Mouse (Mus musculus): ENCODE data around the gene Sec14l1. TPM values are rescaled to one million over a fixed set of nuclear protein-coding genes. Genes with fewer than 3 reads are reported as not detected.

The Sec14l1 gene
- polyA plus RNA-seq, 1 experiment from 2014 or later, result 25.4 TPM

DNA sequence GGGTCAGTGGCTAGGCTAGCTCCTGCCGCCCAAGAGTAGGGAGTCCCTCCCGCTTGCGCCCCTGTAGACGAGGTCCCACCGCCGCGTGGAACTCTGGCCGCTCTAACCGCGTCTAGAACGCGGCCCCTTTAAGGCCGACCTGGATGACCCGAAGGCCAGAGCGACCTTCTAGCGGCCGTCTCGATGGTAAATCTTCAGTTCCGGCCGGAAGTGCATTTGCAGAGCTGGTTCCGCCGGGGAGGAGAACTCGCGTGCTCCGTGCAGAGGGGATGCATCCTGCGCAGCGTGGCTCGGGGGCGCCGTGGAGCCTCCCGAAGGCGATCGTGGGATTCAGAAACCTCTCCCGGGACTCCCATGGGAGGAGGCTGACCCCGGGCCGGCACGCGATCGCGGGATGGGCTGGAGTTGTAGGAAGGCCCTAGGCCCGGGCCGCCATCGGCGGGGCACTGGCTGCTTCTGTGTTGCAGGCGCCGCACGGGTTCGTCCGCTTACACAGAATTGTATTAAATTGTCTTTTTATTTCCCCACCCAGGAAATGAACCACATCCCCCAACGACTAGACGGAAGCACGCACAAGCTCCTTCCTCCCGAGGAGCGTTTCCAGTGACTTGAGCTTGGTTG is 38.3 kb upstream of the Sec14l1 start:
- H3K4me2 ChIP-seq (ENCODE audit: low read depth, low read length), result peak overlapping the region; percentile 77
- H3K27ac ChIP-seq (replicated peaks; ENCODE audit: low read depth, low read length), result peak overlapping the region; percentile 15; the same call in 1 of the 2 replicates
- DNase-seq (ENCODE audit: low spot score), result peak; percentile 95
- peaks cover 5% of the 10 kb centered on the region for H3K36me3 ChIP-seq (replicated peaks; ENCODE audit: control insufficient read depth, insufficient read depth, low read depth, low read length)
- no peaks in the 10 kb centered on the region; the same call in 1 of the 2 replicates for H3K4me1 ChIP-seq (ENCODE audit: control insufficient read depth, insufficient read depth, low read length)
- ATAC-seq (replicated peaks; ENCODE audit: insufficient number of reproducible peaks, low FRiP score, low TSS enrichment, low read depth), result peak; percentile 45; the same call in 1 of the 2 replicates
- under 1% methylated on average over 54 of the region's 54 CpGs for WGBS
- no peaks in the 10 kb centered on the region for H3K9me3 ChIP-seq (replicated peaks; ENCODE audit: control insufficient read depth, low read length)
- H3K27me3 ChIP-seq (ENCODE audit: control insufficient read depth, insufficient read depth, low read length), result no peaks in the 10 kb centered on the region
- H3K4me3 ChIP-seq (ENCODE audit: low read depth, low read length), result peak overlapping the region; percentile 74
- peak overlapping the region; percentile 84 for H3K9ac ChIP-seq (replicated peaks; ENCODE audit: low read length)

DNA sequence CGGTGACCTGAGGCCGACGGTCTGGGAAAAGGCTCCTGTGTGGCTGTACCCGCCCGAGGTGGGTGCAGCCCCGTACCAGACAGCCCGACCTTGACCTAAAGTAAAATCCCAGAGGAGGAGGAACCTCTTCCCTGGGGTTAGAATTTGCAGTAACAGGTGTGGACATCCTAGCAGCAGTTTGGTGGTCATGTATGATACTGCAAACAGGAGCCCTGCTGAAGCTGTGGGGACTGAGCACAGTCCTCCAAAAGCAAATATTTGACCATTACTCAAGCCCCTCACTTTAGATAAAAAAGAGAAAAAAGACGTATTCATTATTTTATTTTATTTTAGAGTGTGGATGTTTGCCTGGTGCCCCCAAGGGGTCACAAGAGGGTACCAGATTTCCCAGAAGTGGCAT is 37.7 kb upstream of the Sec14l1 start:
- Histone ChIP-seq H3K4me2 (ENCODE audit: low read depth, low read length) (peak overlapping the region; percentile 76), H3K9ac (replicated peaks; ENCODE audit: low read length) (peak overlapping the region; percentile 84), H3K4me1 (ENCODE audit: control insufficient read depth, insufficient read depth, low read length) (no peaks in the 10 kb centered on the region; the same call in 1 of the 2 replicates), H3K36me3 (replicated peaks; ENCODE audit: control insufficient read depth, insufficient read depth, low read depth, low read length) (peaks cover 5% of the 10 kb centered on the region), H3K27me3 (ENCODE audit: control insufficient read depth, insufficient read depth, low read length) (no peaks in the 10 kb centered on the region), H3K27ac (replicated peaks; ENCODE audit: low read depth, low read length) (no peak overlapping the region), H3K9me3 (replicated peaks; ENCODE audit: control insufficient read depth, low read length) (no peaks in the 10 kb centered on the region), H3K4me3 (ENCODE audit: low read depth, low read length) (peak overlapping the region; percentile 74)
- WGBS, result 2% methylated on average over 8 of the region's 8 CpGs
- DNase-seq (ENCODE audit: low spot score) (no peak), ATAC-seq (replicated peaks; ENCODE audit: insufficient number of reproducible peaks, low FRiP score, low TSS enrichment, low read depth) (no peak)

DNA sequence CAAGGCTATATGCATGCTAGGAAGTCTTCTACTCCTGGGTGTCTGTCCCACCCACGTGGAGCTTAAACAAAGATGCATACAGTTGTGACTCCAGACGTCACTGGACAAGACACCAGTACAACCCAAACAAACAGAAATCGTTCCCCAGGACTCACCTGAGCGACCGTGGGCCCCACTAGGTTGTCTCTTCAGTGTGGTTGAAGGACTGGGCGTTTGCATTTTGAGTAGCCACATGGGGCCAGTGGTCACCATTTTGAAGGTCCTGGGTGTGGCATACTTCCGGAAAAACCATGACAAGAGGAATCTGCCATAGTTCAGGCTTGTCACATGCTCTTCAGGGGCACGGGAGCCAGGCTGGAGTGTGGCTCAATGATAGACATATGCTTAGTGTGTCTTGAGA is 37.1 kb upstream of the Sec14l1 start:
- WGBS, result 86% methylated on average over 8 of the region's 8 CpGs
- H3K4me1 ChIP-seq (ENCODE audit: control insufficient read depth, insufficient read depth, low read length), result no peaks in the 10 kb centered on the region; the same call in 1 of the 2 replicates

DNA sequence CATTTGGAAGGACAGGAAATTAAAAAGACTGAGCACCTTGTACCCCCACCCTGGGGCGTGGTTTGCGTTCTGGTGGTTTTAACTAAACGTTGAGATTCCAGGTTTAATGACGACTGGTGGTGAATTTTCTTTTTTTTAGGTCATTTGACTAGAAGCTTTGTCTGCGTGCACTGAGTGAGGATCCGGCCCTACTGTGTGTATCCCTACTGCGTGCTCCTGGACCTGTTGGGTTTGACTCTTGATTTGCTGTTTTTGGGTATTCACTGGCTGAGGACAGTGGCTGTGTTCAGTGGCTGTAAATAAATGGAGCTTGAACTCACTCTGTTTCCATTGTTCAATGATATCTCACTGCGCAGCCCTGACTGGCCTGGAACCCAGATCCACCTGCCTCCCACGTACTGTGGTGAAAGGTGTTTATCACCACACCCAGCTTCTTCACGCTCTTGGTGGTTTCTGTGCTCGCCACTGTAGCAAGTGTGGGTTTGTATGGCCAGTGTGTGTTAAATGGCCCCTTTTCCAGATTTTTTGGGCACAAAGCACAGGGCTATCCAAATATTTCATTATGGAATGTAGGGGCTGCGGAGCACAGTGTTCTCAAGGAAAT is 36.2 kb upstream of the Sec14l1 start:
- ATAC-seq (replicated peaks; ENCODE audit: insufficient number of reproducible peaks, low FRiP score, low TSS enrichment, low read depth) (no peak), DNase-seq (ENCODE audit: low spot score) (no peak)
- Histone ChIP-seq H3K4me2 (ENCODE audit: low read depth, low read length) (no peak overlapping the region), H3K9me3 (replicated peaks; ENCODE audit: control insufficient read depth, low read length) (no peaks in the 10 kb centered on the region), H3K4me1 (ENCODE audit: control insufficient read depth, insufficient read depth, low read length) (no peaks in the 10 kb centered on the region; the same call in 1 of the 2 replicates), H3K27me3 (ENCODE audit: control insufficient read depth, insufficient read depth, low read length) (no peaks in the 10 kb centered on the region), H3K27ac (replicated peaks; ENCODE audit: low read depth, low read length) (no peak overlapping the region), H3K4me3 (ENCODE audit: low read depth, low read length) (no peak overlapping the region), H3K36me3 (replicated peaks; ENCODE audit: control insufficient read depth, insufficient read depth, low read depth, low read length) (peaks cover 5% of the 10 kb centered on the region), H3K9ac (replicated peaks; ENCODE audit: low read length) (no peak overlapping the region)
- 94% methylated on average over 12 of the region's 12 CpGs for WGBS

More for the DNA sequence above, 37.1 kb upstream of the Sec14l1 start:
- ATAC-seq (replicated peaks; ENCODE audit: insufficient number of reproducible peaks, low FRiP score, low TSS enrichment, low read depth), result no peak
- DNase-seq (ENCODE audit: low spot score), result no peak
- H3K9me3 ChIP-seq (replicated peaks; ENCODE audit: control insufficient read depth, low read length), result no peaks in the 10 kb centered on the region
- no peaks in the 10 kb centered on the region for H3K27me3 ChIP-seq (ENCODE audit: control insufficient read depth, insufficient read depth, low read length)
- H3K36me3 ChIP-seq (replicated peaks; ENCODE audit: control insufficient read depth, insufficient read depth, low read depth, low read length), result peaks cover 5% of the 10 kb centered on the region
- no peak overlapping the region for H3K27ac ChIP-seq (replicated peaks; ENCODE audit: low read depth, low read length)
- no peak overlapping the region; the same call in 1 of the 2 replicates for H3K9ac ChIP-seq (replicated peaks; ENCODE audit: low read length)
- peak overlapping the region; percentile 76; the same call in 1 of the 2 replicates for H3K4me2 ChIP-seq (ENCODE audit: low read depth, low read length)
- peak overlapping the region; percentile 74 for H3K4me3 ChIP-seq (ENCODE audit: low read depth, low read length)

DNA sequence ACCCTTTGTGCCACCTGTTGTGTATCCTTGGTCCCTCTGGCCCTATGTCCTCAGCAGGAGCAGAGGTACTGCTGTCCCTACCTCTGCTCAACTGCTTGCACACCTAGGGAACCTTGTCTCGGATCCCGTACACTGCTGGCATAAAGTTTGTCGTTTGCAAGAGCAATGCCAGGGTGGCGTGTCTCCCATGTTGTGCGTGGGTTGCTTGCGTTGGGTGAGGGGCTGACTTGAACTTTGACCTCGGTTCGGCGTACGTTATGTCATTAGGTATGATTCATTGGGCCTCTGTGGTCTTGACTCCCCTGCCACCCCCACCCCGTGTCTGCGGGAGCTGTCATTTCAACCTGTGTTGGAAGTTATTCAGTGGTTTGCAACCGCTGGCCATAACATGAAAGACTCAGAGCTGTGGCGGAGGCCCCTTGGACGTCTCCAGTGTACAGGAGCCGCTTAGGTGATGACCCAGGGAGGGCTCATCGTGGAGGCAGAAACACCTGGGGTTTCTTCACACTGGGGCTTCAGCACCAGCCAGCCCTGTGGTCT is 35.2 kb upstream of the Sec14l1 start:
- no peaks in the 10 kb centered on the region for H3K27me3 ChIP-seq (ENCODE audit: control insufficient read depth, insufficient read depth, low read length)
- no peak overlapping the region for H3K9ac ChIP-seq (replicated peaks; ENCODE audit: low read length)
- peaks cover 5% of the 10 kb centered on the region for H3K36me3 ChIP-seq (replicated peaks; ENCODE audit: control insufficient read depth, insufficient read depth, low read depth, low read length)
- H3K4me2 ChIP-seq (ENCODE audit: low read depth, low read length), result no peak overlapping the region
- no peak overlapping the region for H3K27ac ChIP-seq (replicated peaks; ENCODE audit: low read depth, low read length)
- 89% methylated on average over 17 of the region's 17 CpGs for WGBS
- no peak overlapping the region for H3K4me3 ChIP-seq (ENCODE audit: low read depth, low read length)
- ATAC-seq (replicated peaks; ENCODE audit: insufficient number of reproducible peaks, low FRiP score, low TSS enrichment, low read depth) (no peak), DNase-seq (ENCODE audit: low spot score) (no peak)
- H3K9me3 ChIP-seq (replicated peaks; ENCODE audit: control insufficient read depth, low read length), result no peaks in the 10 kb centered on the region
- H3K4me1 ChIP-seq (ENCODE audit: control insufficient read depth, insufficient read depth, low read length), result no peaks in the 10 kb centered on the region; the same call in 1 of the 2 replicates

DNA sequence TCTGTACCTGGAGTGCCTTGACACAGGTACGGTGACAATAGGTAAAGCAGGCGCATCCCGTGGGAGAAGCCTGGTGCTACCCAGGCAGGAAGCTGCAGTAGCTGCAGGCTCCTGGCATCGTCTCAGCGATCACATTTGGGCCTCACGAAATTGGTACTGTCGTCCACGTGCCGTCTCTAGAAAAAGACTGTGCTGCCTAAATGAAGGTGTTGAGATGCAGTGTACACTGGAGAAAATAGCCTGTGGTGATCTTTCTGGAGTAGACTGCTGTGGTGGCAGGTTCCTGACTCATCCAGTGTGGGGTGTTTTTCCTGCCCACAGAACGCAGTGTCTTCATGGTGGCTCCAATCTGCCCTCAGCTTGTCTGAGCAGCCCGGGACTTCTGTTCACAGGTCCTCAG is 34.8 kb upstream of the Sec14l1 start:
- no peaks in the 10 kb centered on the region; the same call in 1 of the 2 replicates for H3K4me1 ChIP-seq (ENCODE audit: control insufficient read depth, insufficient read depth, low read length)

DNA sequence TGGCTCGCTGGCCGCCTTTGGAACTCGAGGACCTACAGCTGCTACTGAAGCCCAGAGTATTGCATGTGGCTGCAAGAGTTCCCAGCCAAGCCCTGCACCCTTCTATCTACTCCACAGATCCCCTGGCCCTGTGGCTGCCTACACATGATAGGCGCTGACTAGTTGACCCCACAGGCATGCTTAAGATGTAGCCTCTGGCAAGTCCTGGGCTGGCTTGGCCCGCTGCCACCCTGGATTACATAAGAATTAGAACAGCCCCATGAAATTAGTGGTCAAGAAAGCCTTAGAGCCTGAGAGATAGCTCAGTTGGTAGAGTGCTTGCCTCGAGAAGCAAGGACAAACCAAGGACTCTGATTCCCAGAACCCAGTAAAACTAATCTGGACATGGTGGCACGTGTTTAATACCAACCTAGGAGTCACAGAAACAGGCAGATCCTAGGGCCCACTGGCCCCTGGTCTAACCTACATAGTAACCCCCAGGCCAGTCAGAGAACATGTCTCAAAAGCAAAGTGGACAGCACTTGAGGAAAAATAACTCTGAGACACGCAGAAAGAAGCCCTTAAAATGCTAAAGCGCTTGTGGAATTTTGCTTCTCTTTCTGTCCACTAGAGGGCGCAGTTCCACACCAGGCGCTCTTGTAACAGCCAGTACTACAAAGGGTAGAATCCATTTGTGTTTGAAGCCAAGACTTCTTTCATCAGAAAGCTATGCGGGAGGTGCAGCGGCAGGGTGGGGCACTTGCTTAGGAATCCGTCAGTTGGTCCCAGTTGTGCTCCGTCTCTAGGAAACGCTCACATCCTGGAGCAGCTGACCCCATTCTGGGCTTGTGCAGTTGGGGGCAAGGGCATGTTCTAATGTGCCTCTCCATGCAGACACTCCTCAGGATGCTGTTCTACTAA is 33.6 kb upstream of the Sec14l1 start:
- no peaks in the 10 kb centered on the region for H3K9me3 ChIP-seq (replicated peaks; ENCODE audit: control insufficient read depth, low read length)
- H3K27ac ChIP-seq (replicated peaks; ENCODE audit: low read depth, low read length), result no peak overlapping the region; the same call in 1 of the 2 replicates
- ATAC-seq (replicated peaks; ENCODE audit: insufficient number of reproducible peaks, low FRiP score, low TSS enrichment, low read depth), result peak; percentile 71; the same call in 1 of the 2 replicates

More for the DNA sequence above, 34.8 kb upstream of the Sec14l1 start:
- Histone ChIP-seq H3K9ac (replicated peaks; ENCODE audit: low read length) (no peak overlapping the region), H3K27ac (replicated peaks; ENCODE audit: low read depth, low read length) (no peak overlapping the region), H3K9me3 (replicated peaks; ENCODE audit: control insufficient read depth, low read length) (no peaks in the 10 kb centered on the region), H3K4me2 (ENCODE audit: low read depth, low read length) (no peak overlapping the region), H3K4me3 (ENCODE audit: low read depth, low read length) (no peak overlapping the region), H3K36me3 (replicated peaks; ENCODE audit: control insufficient read depth, insufficient read depth, low read depth, low read length) (peaks cover 5% of the 10 kb centered on the region), H3K27me3 (ENCODE audit: control insufficient read depth, insufficient read depth, low read length) (no peaks in the 10 kb centered on the region)
- ATAC-seq (replicated peaks; ENCODE audit: insufficient number of reproducible peaks, low FRiP score, low TSS enrichment, low read depth) (no peak), DNase-seq (ENCODE audit: low spot score) (no peak)
- 89% methylated on average over 11 of the region's 11 CpGs for WGBS

More for the DNA sequence above, 33.6 kb upstream of the Sec14l1 start:
- Histone ChIP-seq H3K27me3 (ENCODE audit: control insufficient read depth, insufficient read depth, low read length) (no peaks in the 10 kb centered on the region), H3K4me3 (ENCODE audit: low read depth, low read length) (no peak overlapping the region), H3K9ac (replicated peaks; ENCODE audit: low read length) (no peak overlapping the region), H3K4me2 (ENCODE audit: low read depth, low read length) (peak overlapping the region; percentile 13; the same call in 1 of the 2 replicates), H3K36me3 (replicated peaks; ENCODE audit: control insufficient read depth, insufficient read depth, low read depth, low read length) (peaks cover 5% of the 10 kb centered on the region), H3K4me1 (ENCODE audit: control insufficient read depth, insufficient read depth, low read length) (no peaks in the 10 kb centered on the region; the same call in 1 of the 2 replicates)
- DNase-seq (ENCODE audit: low spot score), result peak; percentile 88
- 38% methylated on average over 16 of the region's 16 CpGs for WGBS

Data from embryonic facial prominence, embryonic 11.5 days (tissue).